14 mouse cellular contexts compared by ENCODE assay signal in genomic region chr1:165071831-165072491, GRCm38 (mm10).
"Had no signal": no experiment of that assay in that cellular context is flagged by ENCODE, and none has a peak within 500 bp of the region (broad histone marks: within the 10 kb centered on the region; RNA-seq: fewer than 3 reads in every experiment).

No protein-coding gene starts in this region.

- H3K27ac ChIP-seq: kidney, postnatal 0 days; limb, embryonic 12.5 days; liver, embryonic 13.5 days; lung, embryonic 15.5 days; midbrain, embryonic 12.5 days; stomach, postnatal 0 days had no signal

- DNase-seq: kidney, adult 11 months; kidney, adult 9 months; kidney, postnatal 4 days; liver; liver, embryonic 13.5 days; liver, postnatal 0 days; thymus, adult 18-20 months; thymus, postnatal 14 days had no signal

- ATAC-seq: liver, postnatal 0 days; midbrain, embryonic 16.5 days had no signal

- H3K4me3 ChIP-seq: limb, embryonic 12.5 days; liver, embryonic 13.5 days; lung, embryonic 15.5 days; midbrain, embryonic 12.5 days had no signal

- H3K4me1 ChIP-seq: liver, embryonic 13.5 days; lung, embryonic 15.5 days had no signal
